Mouse (Mus musculus) liver, embryonic 16.5 days (tissue): ENCODE measurements around the gene D430041D05Rik. TPM values are rescaled to one million over a fixed set of nuclear protein-coding genes. Genes with fewer than 3 reads are reported as not detected.

Source experiments
- ATAC-seq: fragments of 200-750 bp; cut with Nextera tagmentation; 2 replicates; pipeline ENCODE4 v1.8.0; 2017; ENCODE audit warnings: low read depth, mild to moderate bottlenecking, moderate number of reproducible peaks, moderate library complexity
- H3K27ac ChIP-seq: fragments of 300-500 bp; sonication (generic); 2 replicates; pipeline ENCODE4 v1.5.1; 2014; ENCODE audit warnings: mild to moderate bottlenecking, low read length
- H3K27me3 ChIP-seq: fragments of 300-500 bp; sonication (generic); 2 replicates; pipeline ENCODE4 v1.6.1; 2014; ENCODE audit warnings: low read depth, low read length, mixed read lengths; ENCODE audit not compliant: control insufficient read depth, insufficient read depth
- H3K36me3 ChIP-seq: fragments of 300-500 bp; sonication (generic); 2 replicates; pipeline ENCODE4 v1.6.1; 2014; ENCODE audit warnings: mild to moderate bottlenecking; ENCODE audit not compliant: control insufficient read depth, insufficient read depth
- H3K4me1 ChIP-seq: fragments of 300-500 bp; sonication (generic); 2 replicates; pipeline ENCODE4 v1.6.1; 2014; ENCODE audit warnings: low read depth, low read length, mixed read lengths; ENCODE audit not compliant: control insufficient read depth
- H3K4me2 ChIP-seq: fragments of 300-500 bp; sonication (generic); 2 replicates; pipeline ENCODE4 v1.6.1; 2014; ENCODE audit warnings: low read depth, low read length, mixed read lengths
- H3K4me3 ChIP-seq: fragments of 300-500 bp; sonication (generic); 2 replicates; pipeline ENCODE4 v1.5.1; 2014; ENCODE audit warnings: low read depth, mild to moderate bottlenecking, low read length
- H3K9ac ChIP-seq: fragments of 300-500 bp; sonication (generic); 2 replicates; pipeline ENCODE4 v1.6.1; 2014; ENCODE audit warnings: low read depth, low read length
- H3K9me3 ChIP-seq: fragments of 300-500 bp; sonication (generic); replicated peaks from 2 replicates; pipeline ENCODE4 v1.6.1; 2016; ENCODE audit warnings: low read length; ENCODE audit not compliant: control insufficient read depth
- WGBS: fragments of 180-500 bp; shearing (Covaris S2); extraction: QIAGEN DNeasy Blood & Tissue Kit; methylation state at CpG from one replicate; pipeline ENCODE4 v1.1.7; 2014; ENCODE audit not compliant: insufficient replicate concordance; 5-methylcytosine and 5-hydroxymethylcytosine counted together
- polyA plus RNA-seq: library from polyadenylated mRNA; unstranded; fragments of >200 nt; fragmentation: Nextera tagmentation; extraction: Ambion mirVana; gene quantifications from 2 replicates; pipeline ENCODE4 v1.2.1, GENCODE M21; 2015

Gene D430041D05Rik
- polyA plus RNA-seq, 1 experiment from 2014 or later: not detected

DNA sequence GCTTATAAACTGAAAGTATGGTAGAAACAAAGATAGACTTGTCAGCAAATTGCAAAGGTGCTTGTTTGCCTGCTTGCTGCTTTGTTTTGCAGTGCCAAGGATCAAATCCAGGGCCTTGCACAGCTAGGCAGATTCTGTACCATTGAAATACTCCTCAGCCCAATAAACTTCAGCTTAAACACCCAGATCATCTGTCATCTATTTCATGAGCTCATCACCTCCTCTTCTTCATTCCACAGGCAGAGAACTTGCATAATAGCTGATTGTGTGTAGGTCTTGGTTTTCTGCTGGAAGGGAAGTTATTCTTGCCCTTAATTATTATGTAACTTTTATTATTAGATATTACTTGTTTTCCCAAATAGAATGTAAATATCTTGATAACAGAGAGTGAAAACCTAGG is 73.2 kb downstream of the D430041D05Rik start:
- no peaks in the 10 kb centered on the region for H3K4me1 ChIP-seq
- no peaks in the 10 kb centered on the region for H3K9me3 ChIP-seq
- ATAC-seq: no peak
- no peak overlapping the region for H3K4me3 ChIP-seq
- no peak overlapping the region for H3K27ac ChIP-seq
- H3K4me2 ChIP-seq: no peak overlapping the region
- no peaks in the 10 kb centered on the region for H3K36me3 ChIP-seq
- no peak overlapping the region for H3K9ac ChIP-seq
- H3K27me3 ChIP-seq: no peaks in the 10 kb centered on the region

DNA sequence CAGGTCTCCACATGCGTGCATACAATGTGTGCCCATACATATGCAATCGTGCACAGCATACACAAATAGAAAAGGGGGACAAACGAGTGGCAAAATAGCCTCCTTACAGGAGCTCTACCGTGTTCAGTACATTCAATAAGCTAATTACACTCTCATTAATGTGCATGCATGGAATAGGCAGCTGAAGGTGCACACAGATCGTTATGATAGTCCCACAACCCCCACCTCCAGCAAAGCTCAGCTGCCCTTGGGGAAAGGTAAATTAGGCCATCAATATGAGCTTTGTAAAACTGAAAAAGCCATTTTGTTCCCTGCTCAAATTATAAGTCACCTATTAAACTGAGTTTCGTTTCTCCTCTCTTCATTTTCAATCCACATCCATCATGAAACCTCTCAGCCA is 75.0 kb downstream of the D430041D05Rik start:
- WGBS: 55% methylated on average over 6 of the region's 6 CpGs
- Histone ChIP-seq H3K27me3 (no peaks in the 10 kb centered on the region), H3K4me2 (no peak overlapping the region), H3K4me3 (no peak overlapping the region), H3K4me1 (no peaks in the 10 kb centered on the region), H3K36me3 (no peaks in the 10 kb centered on the region), H3K9me3 (no peaks in the 10 kb centered on the region), H3K27ac (no peak overlapping the region), H3K9ac (no peak overlapping the region)
- no peak for ATAC-seq

DNA sequence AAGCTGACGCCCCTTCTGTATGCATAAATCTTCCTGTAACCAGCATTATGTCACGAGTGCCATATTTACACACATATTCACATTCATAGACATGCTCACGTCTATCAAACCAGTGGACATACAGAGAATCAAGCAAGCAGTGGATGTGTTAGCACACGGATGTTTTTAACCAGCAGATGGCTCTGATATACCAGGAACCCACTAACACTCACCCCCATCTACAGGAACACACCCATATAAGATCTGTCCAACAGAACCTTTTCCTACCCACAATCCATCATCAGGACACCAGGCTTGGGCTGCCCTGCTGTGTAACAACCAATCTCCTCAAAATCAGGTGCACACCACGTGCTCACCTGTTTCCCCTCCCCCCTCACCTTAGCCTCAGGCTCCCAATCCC is 76.9 kb downstream of the D430041D05Rik start:
- no peaks in the 10 kb centered on the region for H3K9me3 ChIP-seq
- no peaks in the 10 kb centered on the region for H3K27me3 ChIP-seq
- 48% methylated on average over 5 of the region's 5 CpGs for WGBS
- no peak overlapping the region for H3K9ac ChIP-seq
- H3K4me2 ChIP-seq: no peak overlapping the region
- no peak for ATAC-seq
- H3K4me1 ChIP-seq: no peaks in the 10 kb centered on the region
- H3K27ac ChIP-seq: no peak overlapping the region
- no peaks in the 10 kb centered on the region for H3K36me3 ChIP-seq
- no peak overlapping the region for H3K4me3 ChIP-seq

DNA sequence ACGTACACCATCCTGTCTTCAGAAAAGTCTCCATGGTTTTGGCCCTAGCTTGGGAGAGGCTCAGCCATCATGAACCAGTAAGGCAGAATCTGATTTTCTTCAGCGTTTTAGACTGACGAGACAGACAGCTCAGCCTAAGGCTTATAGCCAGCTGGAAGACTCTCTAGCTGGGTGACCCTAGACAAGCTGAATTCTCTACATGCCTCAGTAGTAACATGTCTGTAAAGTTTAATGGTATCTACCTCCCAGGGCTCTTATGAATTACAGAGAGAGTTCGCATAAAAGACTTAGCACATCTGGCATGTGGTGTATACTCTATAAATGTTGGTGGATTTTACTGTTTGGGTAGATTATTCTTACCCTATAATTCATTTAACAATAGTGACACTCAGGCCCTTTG is 78.1 kb downstream of the D430041D05Rik start:
- Histone ChIP-seq H3K27me3 (no peaks in the 10 kb centered on the region), H3K9me3 (no peaks in the 10 kb centered on the region), H3K4me2 (no peak overlapping the region), H3K36me3 (no peaks in the 10 kb centered on the region), H3K4me3 (no peak overlapping the region), H3K4me1 (no peaks in the 10 kb centered on the region), H3K27ac (no peak overlapping the region), H3K9ac (no peak overlapping the region)
- ATAC-seq: no peak
- 61% methylated on average over 4 of the region's 4 CpGs for WGBS

DNA sequence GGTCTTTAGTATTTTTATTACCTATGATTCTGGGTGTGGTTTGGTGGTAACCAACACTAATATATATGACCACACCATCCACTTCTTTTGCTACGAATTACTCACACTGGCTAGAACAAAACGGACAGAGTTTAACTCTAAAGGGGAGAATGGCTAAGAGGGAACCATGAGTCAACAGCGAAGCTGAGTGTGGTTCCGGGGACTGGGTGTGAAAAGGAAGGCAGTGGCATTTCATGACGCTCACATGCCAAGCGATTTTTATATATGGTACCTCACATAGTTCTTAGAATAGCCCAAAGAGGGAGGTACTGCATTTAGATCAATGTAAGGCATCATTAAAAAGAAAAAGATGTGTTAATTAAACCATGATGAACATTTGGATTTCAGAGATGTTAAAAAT is 79.6 kb downstream of the D430041D05Rik start:
- no peak for ATAC-seq
- Histone ChIP-seq H3K27ac (no peak overlapping the region), H3K27me3 (no peaks in the 10 kb centered on the region), H3K4me3 (no peak overlapping the region), H3K4me2 (no peak overlapping the region), H3K36me3 (no peaks in the 10 kb centered on the region), H3K4me1 (no peaks in the 10 kb centered on the region), H3K9me3 (no peaks in the 10 kb centered on the region), H3K9ac (no peak overlapping the region)
- 63% methylated on average over 6 of the region's 6 CpGs for WGBS

DNA sequence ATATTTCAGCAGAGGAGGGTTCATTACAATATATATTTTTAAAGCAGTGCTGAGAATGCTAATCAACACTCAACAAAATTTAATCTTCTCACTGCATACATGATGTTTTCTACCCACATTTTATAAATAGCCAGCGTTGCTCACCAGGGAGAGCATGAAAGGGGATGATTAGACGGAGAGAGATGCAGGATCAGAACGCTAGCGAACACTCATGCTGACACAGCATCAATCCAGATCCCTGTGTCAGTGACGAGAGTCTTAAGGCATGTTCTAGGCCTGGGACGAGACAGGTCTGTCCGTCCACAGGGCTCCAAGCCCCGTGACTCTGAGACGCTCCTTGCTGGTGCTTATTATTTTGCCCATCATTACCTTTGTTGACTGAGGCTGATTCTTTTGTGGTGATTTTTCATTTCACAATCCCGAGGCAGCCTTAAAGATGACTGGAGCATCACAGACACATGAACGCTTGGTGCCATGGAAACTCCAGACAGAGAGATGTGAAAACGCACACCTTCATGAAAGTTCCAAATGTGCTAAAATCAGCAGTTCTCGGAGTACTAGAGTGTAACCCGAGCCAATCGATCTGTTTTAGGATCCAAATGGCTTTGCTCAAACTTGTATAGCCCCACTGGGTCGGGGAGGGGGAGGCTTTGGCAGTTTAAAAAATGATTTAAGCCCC is 83.6 kb downstream of the D430041D05Rik start:
- no peaks in the 10 kb centered on the region for H3K36me3 ChIP-seq

DNA sequence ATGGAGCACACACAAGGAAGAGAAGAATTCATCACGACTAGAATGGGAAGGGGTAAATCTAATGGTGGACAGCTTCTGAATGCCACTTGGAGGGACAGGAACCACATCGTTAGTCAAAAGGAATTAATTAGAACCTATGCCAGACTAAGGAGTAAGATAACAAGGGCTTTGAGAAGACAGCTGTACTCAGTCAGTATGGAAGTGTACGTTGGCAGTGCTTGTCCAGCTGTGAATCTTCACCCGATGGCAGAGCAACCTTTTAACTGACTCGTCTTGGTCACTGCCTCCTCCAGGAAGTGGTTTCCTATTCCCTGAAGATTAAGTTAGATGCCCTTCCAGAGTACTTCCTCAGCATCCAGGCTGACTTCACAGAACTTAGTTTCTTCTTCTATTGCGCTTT is 87.0 kb downstream of the D430041D05Rik start:
- WGBS: 51% methylated on average over 6 of the region's 6 CpGs
- no peaks in the 10 kb centered on the region for H3K36me3 ChIP-seq

More for the DNA sequence above, 83.6 kb downstream of the D430041D05Rik start:
- H3K9ac ChIP-seq: no peak overlapping the region
- 61% methylated on average over 16 of the region's 16 CpGs for WGBS
- no peak overlapping the region for H3K4me3 ChIP-seq
- H3K27me3 ChIP-seq: no peaks in the 10 kb centered on the region
- no peak overlapping the region for H3K27ac ChIP-seq
- ATAC-seq: no peak
- no peaks in the 10 kb centered on the region for H3K9me3 ChIP-seq
- H3K4me2 ChIP-seq: no peak overlapping the region
- no peaks in the 10 kb centered on the region for H3K4me1 ChIP-seq

DNA sequence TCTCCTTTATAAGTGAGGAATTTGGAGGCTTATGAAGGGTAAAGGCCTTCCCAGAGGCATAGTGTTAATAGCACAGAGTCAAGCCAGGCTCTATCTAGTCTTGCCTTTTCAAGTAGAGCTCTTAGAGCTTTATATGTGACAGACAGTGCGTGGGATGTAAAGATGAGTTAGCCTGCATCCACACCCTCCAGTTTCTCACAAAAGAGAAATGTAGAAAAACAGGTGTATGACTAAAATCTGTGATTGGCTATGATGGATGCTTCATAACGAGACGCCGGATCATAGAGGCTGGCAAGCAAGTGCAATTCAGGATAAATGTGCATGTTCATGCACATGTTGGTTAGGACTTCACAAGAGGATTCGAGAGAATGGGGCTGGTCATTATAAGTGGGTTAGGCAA is 87.5 kb downstream of the D430041D05Rik start:
- Histone ChIP-seq H3K4me2 (no peak overlapping the region), H3K27ac (no peak overlapping the region), H3K27me3 (no peaks in the 10 kb centered on the region), H3K9me3 (no peaks in the 10 kb centered on the region), H3K4me3 (no peak overlapping the region), H3K36me3 (no peaks in the 10 kb centered on the region), H3K9ac (no peak overlapping the region), H3K4me1 (no peaks in the 10 kb centered on the region)
- WGBS: 62% methylated on average over 5 of the region's 5 CpGs
- ATAC-seq: no peak

More for the DNA sequence above, 87.0 kb downstream of the D430041D05Rik start:
- Histone ChIP-seq H3K4me2 (no peak overlapping the region), H3K27me3 (no peaks in the 10 kb centered on the region), H3K9ac (no peak overlapping the region), H3K4me1 (no peaks in the 10 kb centered on the region), H3K27ac (no peak overlapping the region), H3K4me3 (no peak overlapping the region), H3K9me3 (no peaks in the 10 kb centered on the region)
- no peak for ATAC-seq

DNA sequence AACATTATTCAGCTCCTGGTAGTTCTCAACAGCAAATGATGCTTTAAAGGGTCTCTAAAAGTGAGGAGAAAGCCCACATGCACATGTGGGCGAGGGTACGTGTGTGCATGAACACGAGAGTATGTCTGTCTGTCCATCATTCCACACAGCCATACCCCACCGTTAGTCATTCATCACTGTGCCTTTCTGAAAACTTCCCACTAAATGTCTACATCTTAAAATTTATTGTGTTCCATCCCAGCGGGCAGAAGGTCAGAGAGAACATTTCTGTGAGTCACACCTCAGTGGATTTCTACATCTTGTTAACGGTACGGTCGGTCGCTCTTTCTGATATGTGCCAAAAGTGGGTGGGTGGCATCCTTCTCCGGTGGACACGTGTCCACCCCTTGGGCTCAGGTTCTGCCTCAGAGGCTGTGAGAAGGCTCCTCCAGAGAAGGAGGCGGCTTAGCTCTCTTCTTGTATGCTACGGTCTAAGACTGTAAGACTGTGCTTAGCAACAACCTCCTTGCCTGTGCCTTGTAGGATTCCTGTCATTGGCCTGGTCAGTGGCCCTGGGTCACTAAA is 90.7 kb downstream of the D430041D05Rik start:
- ATAC-seq: no peak
- no peak overlapping the region for H3K4me3 ChIP-seq
- WGBS: 74% methylated on average over 13 of the region's 13 CpGs

More for the DNA sequence above, 90.7 kb downstream of the D430041D05Rik start:
- H3K27me3 ChIP-seq: no peaks in the 10 kb centered on the region
- H3K4me2 ChIP-seq: no peak overlapping the region
- no peak overlapping the region for H3K27ac ChIP-seq
- H3K36me3 ChIP-seq: no peaks in the 10 kb centered on the region
- H3K9me3 ChIP-seq: no peaks in the 10 kb centered on the region
- no peaks in the 10 kb centered on the region for H3K4me1 ChIP-seq
- H3K9ac ChIP-seq: no peak overlapping the region
